Mouse (Mus musculus): ENCODE results near the gene Rasal1. TPM values are rescaled to one million over a fixed set of nuclear protein-coding genes. Genes with fewer than 3 reads are reported as not detected.

Gene Rasal1
- polyA plus RNA-seq, 1 experiment, result 27.7 TPM

DNA sequence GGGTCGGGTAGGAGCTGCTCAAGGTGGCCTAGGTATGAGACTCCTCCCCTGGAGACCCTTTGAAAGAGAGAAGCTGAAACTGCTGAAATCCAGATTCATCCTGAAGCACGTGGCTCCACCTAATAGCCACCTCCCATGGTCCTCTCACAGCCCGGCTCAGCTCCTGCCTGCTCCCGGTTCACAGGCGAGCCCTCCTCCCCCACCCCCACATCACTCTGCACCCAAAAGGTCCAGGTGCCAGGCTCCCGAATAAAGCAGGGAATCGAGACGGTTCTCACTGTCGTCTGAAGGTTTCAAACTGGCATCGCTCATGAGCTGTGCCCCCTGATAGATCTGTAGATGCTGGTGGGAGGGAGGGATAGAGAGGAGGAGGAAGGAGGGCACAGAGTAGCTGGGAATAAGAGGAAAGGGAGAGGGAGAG is 43.4 kb upstream of the Rasal1 start:
- H3K27me3 ChIP-seq (ENCODE audit: control insufficient read depth, insufficient read depth, low read length), result no peaks in the 10 kb centered on the region
- H3K4me3 ChIP-seq (ENCODE audit: control insufficient read depth, insufficient read depth, low read length), result no peak overlapping the region
- peaks cover 6% of the 10 kb centered on the region for H3K4me1 ChIP-seq (replicated peaks; ENCODE audit: control insufficient read depth, insufficient read depth, low read length)
- TF ChIP-seq POLR2A (IDR thresholded peaks at IDR 0.05; ENCODE audit: control insufficient read depth, extremely low read depth, insufficient read depth, low read length, poor library complexity) (no peak; the same call in 1 of the 2 replicates), CTCF (IDR thresholded peaks at IDR 0.05; ENCODE audit: borderline replicate concordance, control insufficient read depth, extremely low read depth, insufficient read depth, low read length, poor library complexity) (no peak)
- no peak for DNase-seq
- no peak overlapping the region for H3K27ac ChIP-seq (ENCODE audit: control insufficient read depth, insufficient read depth, low read length)
- no peaks in the 10 kb centered on the region for H3K36me3 ChIP-seq (ENCODE audit: control insufficient read depth, insufficient read depth, low read length)
- 5% methylated on average over 10 of the region's 10 CpGs for WGBS

DNA sequence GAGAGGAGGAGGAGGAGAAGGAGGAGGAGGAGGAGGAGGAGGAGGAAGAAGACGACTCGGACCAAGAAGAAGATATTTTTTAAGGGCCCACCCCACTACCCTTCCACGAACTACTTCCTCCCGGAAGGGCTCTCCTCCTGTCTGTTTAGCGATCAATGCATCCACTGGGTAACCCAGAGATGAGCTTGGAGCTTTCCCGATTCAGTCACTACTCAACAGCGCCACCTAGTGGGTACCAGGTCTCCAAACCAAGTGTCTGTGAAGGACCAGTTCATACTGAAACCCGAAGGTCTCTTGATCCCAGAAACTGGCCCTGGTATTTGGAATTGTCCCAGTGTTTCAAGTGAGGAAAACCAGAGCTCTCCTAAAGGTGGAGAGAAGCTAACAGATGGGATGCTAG is 42.9 kb upstream of the Rasal1 start:
- H3K4me1 ChIP-seq (replicated peaks; ENCODE audit: control insufficient read depth, insufficient read depth, low read length), result peaks cover 6% of the 10 kb centered on the region
- H3K27ac ChIP-seq (ENCODE audit: control insufficient read depth, insufficient read depth, low read length), result no peak overlapping the region
- DNase-seq, result peak; percentile 86
- H3K4me3 ChIP-seq (ENCODE audit: control insufficient read depth, insufficient read depth, low read length), result no peak overlapping the region
- WGBS, result 2% methylated on average over 8 of the region's 8 CpGs
- TF ChIP-seq POLR2A (IDR thresholded peaks at IDR 0.05; ENCODE audit: control insufficient read depth, extremely low read depth, insufficient read depth, low read length, poor library complexity), result no peak
- TF ChIP-seq CTCF (IDR thresholded peaks at IDR 0.05; ENCODE audit: borderline replicate concordance, control insufficient read depth, extremely low read depth, insufficient read depth, low read length, poor library complexity), result no peak
- H3K27me3 ChIP-seq (ENCODE audit: control insufficient read depth, insufficient read depth, low read length), result no peaks in the 10 kb centered on the region
- H3K36me3 ChIP-seq (ENCODE audit: control insufficient read depth, insufficient read depth, low read length), result no peaks in the 10 kb centered on the region

DNA sequence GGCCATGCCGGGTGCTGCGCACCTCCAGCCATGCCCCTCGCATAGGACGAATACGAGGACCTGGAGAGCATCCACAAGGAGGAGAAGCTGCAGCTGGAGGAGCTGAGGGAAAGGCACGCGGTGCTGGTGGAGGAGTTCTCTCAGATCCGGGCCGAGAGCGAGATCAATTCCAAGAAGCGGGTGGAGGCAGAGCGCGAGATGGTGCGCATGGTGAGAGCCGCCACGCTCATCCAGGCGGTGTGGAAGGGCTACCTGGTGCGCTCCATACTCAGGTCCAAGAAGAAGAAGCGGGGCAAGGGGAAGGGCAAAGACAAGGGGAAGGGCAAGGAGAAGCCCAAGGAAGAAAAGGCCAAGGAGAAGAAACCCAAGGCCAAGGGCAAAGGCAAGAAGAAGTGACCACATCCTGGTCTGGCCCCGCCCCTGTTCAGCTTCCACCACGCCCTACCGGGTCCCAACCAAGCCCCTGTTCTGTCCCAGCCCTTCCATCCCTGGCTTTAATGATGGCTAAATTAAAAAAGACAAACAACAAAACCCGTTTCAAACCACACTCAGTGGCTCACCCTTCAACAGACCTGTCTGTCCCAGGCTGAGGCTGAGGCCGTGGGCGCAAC is 41.9 kb upstream of the Rasal1 start:
- H3K36me3 ChIP-seq (ENCODE audit: control insufficient read depth, insufficient read depth, low read length), result no peaks in the 10 kb centered on the region
- peaks cover 11% of the 10 kb centered on the region for H3K4me1 ChIP-seq (replicated peaks; ENCODE audit: control insufficient read depth, insufficient read depth, low read length)
- no peak for DNase-seq
- H3K27ac ChIP-seq (ENCODE audit: control insufficient read depth, insufficient read depth, low read length), result no peak overlapping the region
- H3K27me3 ChIP-seq (ENCODE audit: control insufficient read depth, insufficient read depth, low read length), result no peaks in the 10 kb centered on the region
- WGBS, result 86% methylated on average over 25 of the region's 25 CpGs
- H3K4me3 ChIP-seq (ENCODE audit: control insufficient read depth, insufficient read depth, low read length), result no peak overlapping the region
- TF ChIP-seq CTCF (IDR thresholded peaks at IDR 0.05; ENCODE audit: borderline replicate concordance, control insufficient read depth, extremely low read depth, insufficient read depth, low read length, poor library complexity) (no peak), POLR2A (IDR thresholded peaks at IDR 0.05; ENCODE audit: control insufficient read depth, extremely low read depth, insufficient read depth, low read length, poor library complexity) (no peak)

DNA sequence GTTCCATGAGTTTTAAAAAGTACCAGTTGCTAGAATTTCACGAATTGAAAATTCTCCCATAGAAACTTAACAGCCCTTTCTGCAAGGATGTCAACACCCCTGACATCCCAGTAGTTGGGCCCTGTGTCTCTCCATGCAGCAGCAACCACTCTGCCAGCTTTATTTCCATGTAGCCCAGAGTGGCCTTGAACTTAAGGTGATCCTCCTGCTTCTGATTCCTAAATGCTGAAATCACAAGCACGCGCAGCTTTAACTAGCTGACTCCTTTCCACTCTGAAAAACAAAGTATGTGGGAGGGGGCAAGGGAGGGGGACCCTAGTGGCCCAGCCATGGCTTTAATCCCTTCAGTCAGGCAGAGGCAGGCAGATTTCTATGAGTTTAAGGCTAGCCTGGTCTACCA is 41.3 kb upstream of the Rasal1 start:
- TF ChIP-seq CTCF (IDR thresholded peaks at IDR 0.05; ENCODE audit: borderline replicate concordance, control insufficient read depth, extremely low read depth, insufficient read depth, low read length, poor library complexity), result no peak
- TF ChIP-seq POLR2A (IDR thresholded peaks at IDR 0.05; ENCODE audit: control insufficient read depth, extremely low read depth, insufficient read depth, low read length, poor library complexity), result no peak
- no peaks in the 10 kb centered on the region for H3K27me3 ChIP-seq (ENCODE audit: control insufficient read depth, insufficient read depth, low read length)
- DNase-seq, result no peak
- H3K4me3 ChIP-seq (ENCODE audit: control insufficient read depth, insufficient read depth, low read length), result no peak overlapping the region
- no peak overlapping the region for H3K27ac ChIP-seq (ENCODE audit: control insufficient read depth, insufficient read depth, low read length)
- H3K36me3 ChIP-seq (ENCODE audit: control insufficient read depth, insufficient read depth, low read length), result no peaks in the 10 kb centered on the region
- 93% methylated on average over 3 of the region's 3 CpGs for WGBS
- peaks cover 16% of the 10 kb centered on the region for H3K4me1 ChIP-seq (replicated peaks; ENCODE audit: control insufficient read depth, insufficient read depth, low read length)

DNA sequence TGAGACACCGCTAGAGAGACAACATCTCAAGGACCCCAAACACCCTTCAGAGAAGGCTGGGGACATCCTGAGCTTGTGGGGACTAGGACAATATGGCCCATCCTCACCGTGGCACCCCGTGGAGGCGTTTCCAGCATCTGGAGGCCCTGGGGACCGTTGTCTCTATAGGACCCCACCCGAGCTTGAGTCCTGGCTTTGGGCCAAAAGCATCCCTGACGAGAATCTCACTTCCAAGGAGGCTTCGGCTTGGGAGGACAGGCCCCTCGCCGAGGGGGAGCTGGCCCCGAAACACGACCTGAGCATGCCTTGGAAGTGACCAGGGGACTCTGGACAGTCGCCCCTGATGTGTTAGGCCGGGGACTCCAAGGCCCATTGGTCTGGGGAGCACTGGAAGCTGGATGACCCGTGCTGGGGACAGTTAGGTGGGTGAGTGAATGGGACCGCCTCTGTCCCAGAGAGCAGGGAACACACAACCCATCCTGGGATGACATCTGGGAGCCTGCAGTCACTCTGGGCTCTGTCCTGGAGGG is 39.3 kb upstream of the Rasal1 start:
- H3K27me3 ChIP-seq (ENCODE audit: control insufficient read depth, insufficient read depth, low read length), result no peaks in the 10 kb centered on the region
- no peak overlapping the region for H3K27ac ChIP-seq (ENCODE audit: control insufficient read depth, insufficient read depth, low read length)
- TF ChIP-seq CTCF (IDR thresholded peaks at IDR 0.05; ENCODE audit: borderline replicate concordance, control insufficient read depth, extremely low read depth, insufficient read depth, low read length, poor library complexity), result no peak
- no peak for TF ChIP-seq POLR2A (IDR thresholded peaks at IDR 0.05; ENCODE audit: control insufficient read depth, extremely low read depth, insufficient read depth, low read length, poor library complexity)
- DNase-seq, result no peak
- H3K4me1 ChIP-seq (replicated peaks; ENCODE audit: control insufficient read depth, insufficient read depth, low read length), result peaks cover 21% of the 10 kb centered on the region
- H3K36me3 ChIP-seq (ENCODE audit: control insufficient read depth, insufficient read depth, low read length), result no peaks in the 10 kb centered on the region
- H3K4me3 ChIP-seq (ENCODE audit: control insufficient read depth, insufficient read depth, low read length), result no peak overlapping the region
- 90% methylated on average over 16 of the region's 16 CpGs for WGBS

DNA sequence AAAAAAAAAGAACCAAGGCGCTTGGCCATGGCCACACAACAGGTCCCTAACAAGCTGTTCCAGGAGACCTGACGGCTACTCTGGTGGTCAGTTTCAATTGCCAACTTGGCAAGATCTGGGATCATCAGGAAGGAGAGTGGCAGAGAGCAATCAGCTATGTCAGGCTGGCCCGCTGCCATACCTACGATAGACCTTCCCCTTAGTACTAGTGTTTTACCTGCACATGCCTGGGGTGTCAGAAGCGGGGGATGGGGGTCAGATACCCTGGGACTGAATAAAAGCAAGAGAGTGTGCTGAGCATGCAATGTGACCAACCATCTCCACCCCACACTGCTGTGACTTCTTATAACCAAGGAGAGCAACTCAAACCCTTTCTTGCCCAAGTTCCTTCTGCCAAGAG is 37.7 kb upstream of the Rasal1 start:
- no peaks in the 10 kb centered on the region for H3K27me3 ChIP-seq (ENCODE audit: control insufficient read depth, insufficient read depth, low read length)
- H3K4me1 ChIP-seq (replicated peaks; ENCODE audit: control insufficient read depth, insufficient read depth, low read length), result peaks cover 15% of the 10 kb centered on the region
- DNase-seq, result no peak
- no peaks in the 10 kb centered on the region for H3K36me3 ChIP-seq (ENCODE audit: control insufficient read depth, insufficient read depth, low read length)
- no peak overlapping the region for H3K27ac ChIP-seq (ENCODE audit: control insufficient read depth, insufficient read depth, low read length)
- WGBS, result 97% methylated on average over 5 of the region's 5 CpGs
- TF ChIP-seq POLR2A (IDR thresholded peaks at IDR 0.05; ENCODE audit: control insufficient read depth, extremely low read depth, insufficient read depth, low read length, poor library complexity) (no peak), CTCF (IDR thresholded peaks at IDR 0.05; ENCODE audit: borderline replicate concordance, control insufficient read depth, extremely low read depth, insufficient read depth, low read length, poor library complexity) (no peak)
- no peak overlapping the region for H3K4me3 ChIP-seq (ENCODE audit: control insufficient read depth, insufficient read depth, low read length)
